Mouse (Mus musculus) stomach, embryonic 16.5 days (tissue): ENCODE results near the gene Wbp1l. TPM values are rescaled to one million over a fixed set of nuclear protein-coding genes. Genes with fewer than 3 reads are reported as not detected.
A peak's percentile ranks its signal among the peaks of the same experiment; 100 is the strongest.

Experiments used
- ATAC-seq: fragments of 200-750 bp; cut with Nextera tagmentation; 2 replicates; pipeline ENCODE4 v1.8.0; 2017; ENCODE audit warnings: moderate number of reproducible peaks, moderate TSS enrichment; ENCODE audit not compliant: insufficient read depth, low FRiP score
- H3K27ac ChIP-seq: fragments of 300-500 bp; sonication (generic); 2 replicates; pipeline ENCODE4 v1.5.1; 2014; ENCODE audit warnings: low read length
- H3K27me3 ChIP-seq: fragments of 300-500 bp; sonication (generic); 2 replicates; pipeline ENCODE4 v1.6.1; 2014; ENCODE audit warnings: low read length, control low read depth, mixed read lengths; ENCODE audit not compliant: control insufficient read depth, insufficient read depth
- H3K36me3 ChIP-seq: fragments of 300-500 bp; sonication (generic); 2 replicates; pipeline ENCODE4 v1.6.1; 2014; ENCODE audit warnings: low read length; ENCODE audit not compliant: control insufficient read depth, insufficient read depth
- H3K4me1 ChIP-seq: fragments of 300-500 bp; sonication (generic); 2 replicates; pipeline ENCODE4 v1.6.1; 2014; ENCODE audit warnings: low read length, control low read depth, mixed read lengths; ENCODE audit not compliant: control insufficient read depth, insufficient read depth
- H3K4me2 ChIP-seq: fragments of 300-500 bp; sonication (generic); 2 replicates; pipeline ENCODE4 v1.6.1; 2014; ENCODE audit warnings: low read depth, low read length, mixed read lengths
- H3K4me3 ChIP-seq: fragments of 300-500 bp; sonication (generic); replicated peaks from 2 replicates; pipeline ENCODE4 v1.5.1; 2014; ENCODE audit warnings: mild to moderate bottlenecking, low read length
- H3K9ac ChIP-seq: fragments of 300-500 bp; sonication (generic); 2 replicates; pipeline ENCODE4 v1.6.1; 2014; ENCODE audit warnings: low read length
- H3K9me3 ChIP-seq: fragments of 300-500 bp; sonication (generic); replicated peaks from 2 replicates; pipeline ENCODE4 v1.6.1; 2016; ENCODE audit warnings: low read length, control low read depth; ENCODE audit not compliant: control insufficient read depth
- WGBS: fragments of 180-500 bp; shearing (Covaris S2); extraction: QIAGEN DNeasy Blood & Tissue Kit; methylation state at CpG from one replicate; pipeline ENCODE4 v1.1.7; 2014; 5-methylcytosine and 5-hydroxymethylcytosine counted together
- polyA plus RNA-seq: library from polyadenylated mRNA; unstranded; fragments of >200 nt; fragmentation: Nextera tagmentation; extraction: Ambion mirVana; gene quantifications from 2 replicates; pipeline ENCODE4 v1.2.1, GENCODE M21; 2015

The Wbp1l gene
- polyA plus RNA-seq, 1 experiment from 2014 or later: 37.1 TPM

- Histone ChIP-seq H3K4me2 (no peak overlapping the region), H3K9ac (no peak overlapping the region), H3K4me3 (no peak overlapping the region), H3K9me3 (no peaks in the 10 kb centered on the region), H3K27me3 (no peaks in the 10 kb centered on the region), H3K27ac (no peak overlapping the region), H3K36me3 (no peaks in the 10 kb centered on the region), H3K4me1 (no peaks in the 10 kb centered on the region)
- 69% methylated on average over 5 of the region's 5 CpGs for WGBS
- ATAC-seq: no peak
These were observed 70.9 kb downstream of the Wbp1l start for GRCm38 (mm10) chr19:46669802-46670201.

GRCm38 (mm10) chr19:46670691-46671090 lies 71.8 kb downstream of the Wbp1l start:
- no peak overlapping the region for H3K9ac ChIP-seq
- H3K36me3 ChIP-seq: no peaks in the 10 kb centered on the region
- H3K27me3 ChIP-seq: no peaks in the 10 kb centered on the region
- 22% methylated on average over 13 of the region's 13 CpGs for WGBS
- ATAC-seq: peak; percentile 73; the same call in 1 of the 2 replicates
- no peaks in the 10 kb centered on the region for H3K9me3 ChIP-seq
- H3K4me2 ChIP-seq: no peak overlapping the region
- H3K4me3 ChIP-seq: no peak overlapping the region
- H3K4me1 ChIP-seq: no peaks in the 10 kb centered on the region
- H3K27ac ChIP-seq: no peak overlapping the region

GRCm38 (mm10) chr19:46672766-46673418 lies 74.0 kb downstream of the Wbp1l start, which contains the start of gene Cyp17a1:
TSS of gene Cyp17a1 (minus strand) at chr19:46673172.
- H3K36me3 ChIP-seq: no peaks in the 10 kb centered on the region

GRCm38 (mm10) chr19:46675641-46676040 lies 76.8 kb downstream of the Wbp1l start:
- H3K9ac ChIP-seq: no peak overlapping the region
- no peak for ATAC-seq
- H3K4me2 ChIP-seq: no peak overlapping the region
- WGBS: 76% methylated on average over 3 of the region's 3 CpGs
- H3K4me1 ChIP-seq: 0 out of 2 replicates have a peak, but pooled peaks cover 4% of the 10 kb centered on the region
- no peaks in the 10 kb centered on the region for H3K27me3 ChIP-seq
- no peak overlapping the region for H3K27ac ChIP-seq
- no peaks in the 10 kb centered on the region for H3K9me3 ChIP-seq
- no peaks in the 10 kb centered on the region for H3K36me3 ChIP-seq
- H3K4me3 ChIP-seq: no peak overlapping the region

More at GRCm38 (mm10) chr19:46672766-46673418, 74.0 kb downstream of the Wbp1l start, which contains the start of gene Cyp17a1:
- no peak for ATAC-seq
- Histone ChIP-seq H3K27me3 (no peaks in the 10 kb centered on the region), H3K4me3 (no peak within 1 kb of the TSS), H3K4me2 (no peak within 1 kb of the TSS), H3K9ac (no peak within 1 kb of the TSS), H3K27ac (no peak within 1 kb of the TSS), H3K4me1 (no peaks in the 10 kb centered on the region), H3K9me3 (no peaks in the 10 kb centered on the region)
- 35% methylated on average over 5 of the region's 5 CpGs for WGBS

GRCm38 (mm10) chr19:46679720-46680383 lies 81.0 kb downstream of the Wbp1l start:
- ATAC-seq: no peak; the same call in 1 of the 2 replicates
- no peaks in the 10 kb centered on the region for H3K9me3 ChIP-seq
- 46% methylated on average over 12 of the region's 12 CpGs for WGBS
- 0 out of 2 replicates have a peak, but pooled peaks cover 4% of the 10 kb centered on the region for H3K4me1 ChIP-seq
- no peak overlapping the region for H3K4me3 ChIP-seq
- no peaks in the 10 kb centered on the region for H3K27me3 ChIP-seq
- no peak overlapping the region for H3K4me2 ChIP-seq
- no peaks in the 10 kb centered on the region for H3K36me3 ChIP-seq
- no peak overlapping the region for H3K9ac ChIP-seq
- H3K27ac ChIP-seq: no peak overlapping the region

GRCm38 (mm10) chr19:46689460-46690372 lies 90.8 kb downstream of the Wbp1l start, which contains the start of gene Borcs7:
TSS of gene Borcs7 (plus strand) at chr19:46689906.
- H3K4me2 ChIP-seq: peak within 1 kb of the TSS; percentile 52
- peak within 1 kb of the TSS; percentile 70 for H3K4me3 ChIP-seq
- peak within 1 kb of the TSS; percentile 66 for H3K27ac ChIP-seq
- no peaks in the 10 kb centered on the region for H3K4me1 ChIP-seq
- ATAC-seq: peak; percentile 96
- H3K9me3 ChIP-seq: no peaks in the 10 kb centered on the region
- H3K9ac ChIP-seq: peak within 1 kb of the TSS; percentile 85
- 2% methylated on average over 44 of the region's 44 CpGs for WGBS
- H3K36me3 ChIP-seq: no peaks in the 10 kb centered on the region
- H3K27me3 ChIP-seq: no peaks in the 10 kb centered on the region

GRCm38 (mm10) chr19:46690387-46690786 lies 91.5 kb downstream of the Wbp1l start:
- Histone ChIP-seq H3K9ac (peak overlapping the region; percentile 85), H3K27ac (peak overlapping the region; percentile 66; the same call in 1 of the 2 replicates), H3K4me2 (peak overlapping the region; percentile 52), H3K36me3 (no peaks in the 10 kb centered on the region), H3K4me1 (no peaks in the 10 kb centered on the region), H3K9me3 (no peaks in the 10 kb centered on the region), H3K4me3 (peak overlapping the region; percentile 70), H3K27me3 (no peaks in the 10 kb centered on the region)
- ATAC-seq: no peak
- WGBS: 73% methylated on average over 11 of the region's 11 CpGs

- H3K9me3 ChIP-seq: no peaks in the 10 kb centered on the region
- H3K36me3 ChIP-seq: no peaks in the 10 kb centered on the region
- H3K9ac ChIP-seq: no peak overlapping the region
- no peaks in the 10 kb centered on the region for H3K4me1 ChIP-seq
- ATAC-seq: no peak
- 64% methylated on average over 2 of the region's 2 CpGs for WGBS
- H3K27me3 ChIP-seq: no peaks in the 10 kb centered on the region
- H3K4me2 ChIP-seq: no peak overlapping the region
- no peak overlapping the region for H3K4me3 ChIP-seq
- H3K27ac ChIP-seq: no peak overlapping the region
These were observed 92.2 kb downstream of the Wbp1l start for GRCm38 (mm10) chr19:46691078-46691477.
